Mouse (Mus musculus) hindbrain, postnatal 0 days (tissue): ENCODE data around the gene Pkdcc. TPM values are rescaled to one million over a fixed set of nuclear protein-coding genes. Genes with fewer than 3 reads are reported as not detected.

Experiments used
- ATAC-seq: fragments of 200-750 bp; cut with Nextera tagmentation; 2 replicates; pipeline ENCODE4 v1.8.0; 2017; ENCODE audit warnings: mild to moderate bottlenecking, moderate TSS enrichment, moderate library complexity
- DNase-seq: peaks from one replicate; pipeline ENCODE4 v3.0.0-alpha.2; 2015; ENCODE audit warnings: low spot score
- H3K27ac ChIP-seq: fragments of 300-500 bp; sonication (generic); 2 replicates; pipeline ENCODE4 v1.5.1; 2014; ENCODE audit warnings: mild to moderate bottlenecking
- H3K27me3 ChIP-seq: fragments of 300-500 bp; sonication (generic); 2 replicates; pipeline ENCODE4 v1.6.1; 2014; ENCODE audit warnings: low read length, mixed read lengths; ENCODE audit not compliant: insufficient read depth
- H3K36me3 ChIP-seq: fragments of 300-500 bp; sonication (generic); 2 replicates; pipeline ENCODE4 v1.6.1; 2014; ENCODE audit warnings: low read length, mixed read lengths; ENCODE audit not compliant: insufficient read depth
- H3K4me1 ChIP-seq: fragments of 300-500 bp; sonication (generic); 2 replicates; pipeline ENCODE4 v1.6.1; 2014; ENCODE audit warnings: antibody characterized with exemption, low read length, mixed read lengths; ENCODE audit not compliant: insufficient read depth
- H3K4me2 ChIP-seq: fragments of 300-500 bp; sonication (generic); 2 replicates; pipeline ENCODE4 v1.6.1; 2014; ENCODE audit warnings: low read depth, mild to moderate bottlenecking, low read length, moderate library complexity, mixed read lengths
- H3K4me3 ChIP-seq: fragments of 300-500 bp; sonication (generic); 2 replicates; pipeline ENCODE4 v1.5.1; 2014; ENCODE audit warnings: low read length
- H3K9ac ChIP-seq: fragments of 300-500 bp; sonication (generic); replicated peaks from 2 replicates; pipeline ENCODE4 v1.6.1; 2014; ENCODE audit warnings: mild to moderate bottlenecking, low read length, moderate library complexity, mixed read lengths
- H3K9me3 ChIP-seq: fragments of 300-500 bp; sonication (generic); 2 replicates; pipeline ENCODE4 v1.6.1; 2016; ENCODE audit warnings: low read length, mixed read lengths
- CTCF ChIP-seq: IDR thresholded peaks from 2 replicates; pipeline ENCODE4 v1.5.1; 2016; ENCODE audit warnings: antibody characterized with exemption, control low read depth, low read depth
- WGBS: fragments of 180-500 bp; shearing (Covaris S2); extraction: QIAGEN DNeasy Blood & Tissue Kit; methylation state at CpG from one replicate; pipeline ENCODE4 v1.1.7; 2014; 5-methylcytosine and 5-hydroxymethylcytosine counted together
- polyA plus RNA-seq: library from polyadenylated mRNA; unstranded; fragments of >200 nt; fragmentation: Nextera tagmentation; extraction: Ambion mirVana; gene quantifications from 2 replicates; pipeline ENCODE4 v1.2.1, GENCODE M21; 2015
- total RNA-seq: library from RNA; depleted of rRNA; stranded (reverse); fragments of >200 nt; gene quantifications from 2 replicates; pipeline ENCODE4 v1.2.3, GENCODE M21; 2014

Gene Pkdcc
- total and polyA plus RNA-seq, 2 experiments from 2014 or later = 3.3 to 61.0 TPM

GRCm38 (mm10) chr17:83218722-83219121 is 3.6 kb downstream of the Pkdcc start:
- 67% methylated on average over 6 of the region's 6 CpGs for WGBS
- no peaks in the 10 kb centered on the region for H3K27me3 ChIP-seq
- no peaks in the 10 kb centered on the region for H3K9me3 ChIP-seq
- H3K9ac ChIP-seq = no peak overlapping the region
- no peak for TF ChIP-seq CTCF
- H3K36me3 ChIP-seq = peaks cover 10% of the 10 kb centered on the region; the same call in 1 of the 2 replicates
- H3K4me3 ChIP-seq = no peak overlapping the region
- H3K4me1 ChIP-seq = peaks cover 19% of the 10 kb centered on the region
- ATAC-seq (no peak), DNase-seq (no peak)
- no peak overlapping the region for H3K27ac ChIP-seq
- peak overlapping the region; percentile 28 for H3K4me2 ChIP-seq

DNA sequence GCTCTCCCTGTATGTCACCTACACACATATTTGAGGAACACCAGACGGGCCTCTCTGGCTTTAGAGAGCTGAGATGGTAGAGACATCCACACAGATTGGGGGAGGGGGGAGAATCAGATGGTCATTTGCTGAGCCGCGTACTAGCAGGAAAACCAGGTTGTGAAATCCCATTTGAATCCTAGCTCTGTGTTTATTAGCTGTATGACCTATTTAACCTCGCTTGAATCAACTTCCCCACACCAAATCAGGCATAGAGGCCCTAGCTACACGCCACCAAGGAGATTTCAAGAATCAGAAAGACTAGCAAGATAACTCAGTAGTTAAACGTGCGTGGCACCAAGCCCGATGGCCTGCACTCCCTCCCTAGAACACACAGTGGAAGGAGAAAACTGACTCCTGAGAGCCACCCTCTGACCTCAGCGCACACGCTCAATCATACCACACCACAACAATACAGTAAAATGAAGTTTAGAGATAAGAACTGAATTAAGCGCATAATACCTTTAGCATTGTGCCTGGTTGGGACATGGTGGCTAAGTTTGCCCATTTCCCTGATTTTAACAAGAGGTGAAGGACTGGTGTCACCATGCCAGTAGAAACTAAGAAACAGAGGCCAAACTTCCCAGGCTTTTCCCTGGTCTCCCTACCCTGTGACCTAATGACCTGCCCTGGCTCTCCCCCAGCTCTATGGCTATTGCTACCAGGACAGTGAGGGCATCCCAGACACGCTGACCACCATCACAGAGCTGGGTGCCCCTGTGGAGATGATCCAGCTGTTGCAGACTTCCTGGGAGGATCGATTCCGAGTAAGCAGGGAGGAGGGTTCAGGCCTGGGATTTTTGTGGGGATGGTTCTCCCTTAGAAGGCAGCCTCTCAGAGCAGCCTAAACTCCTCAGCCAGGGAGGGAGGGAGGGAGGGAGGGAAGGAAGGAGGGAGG is 4.5 kb downstream of the Pkdcc start:
- no peaks in the 10 kb centered on the region for H3K9me3 ChIP-seq
- peaks cover 19% of the 10 kb centered on the region for H3K4me1 ChIP-seq
- TF ChIP-seq CTCF = no peak
- no peak for ATAC-seq
- no peaks in the 10 kb centered on the region for H3K27me3 ChIP-seq
- no peak overlapping the region for H3K4me2 ChIP-seq
- no peak for DNase-seq
- H3K27ac ChIP-seq = no peak overlapping the region
- no peak overlapping the region for H3K4me3 ChIP-seq
- H3K9ac ChIP-seq = no peak overlapping the region
- 64% methylated on average over 14 of the region's 14 CpGs for WGBS
- peaks cover 14% of the 10 kb centered on the region; the same call in 1 of the 2 replicates for H3K36me3 ChIP-seq

DNA sequence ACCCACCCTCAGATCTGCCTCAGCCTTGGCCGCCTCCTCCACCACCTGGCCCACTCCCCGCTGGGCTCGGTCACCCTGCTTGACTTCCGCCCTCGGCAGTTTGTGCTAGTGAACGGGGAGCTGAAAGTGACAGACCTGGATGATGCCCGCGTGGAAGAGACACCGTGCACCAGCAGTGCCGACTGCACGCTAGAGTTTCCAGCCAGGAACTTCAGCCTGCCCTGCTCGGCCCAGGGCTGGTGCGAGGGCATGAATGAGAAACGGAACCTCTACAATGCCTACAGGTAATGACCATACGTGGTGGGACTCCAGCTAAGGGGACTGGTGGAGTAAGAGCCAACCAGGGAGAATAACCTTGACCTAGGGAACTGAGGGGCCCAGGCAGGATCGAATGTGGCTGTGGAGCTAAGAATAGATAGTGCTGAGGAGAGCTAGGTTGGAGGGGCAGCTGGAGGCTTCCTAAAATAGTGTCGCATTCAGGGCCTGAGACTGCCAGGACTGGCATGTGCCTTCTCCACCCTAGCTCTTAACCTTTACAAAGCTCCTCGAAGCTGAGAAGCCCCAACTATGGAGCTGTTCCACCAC is 6.0 kb downstream of the Pkdcc start:
- Histone ChIP-seq H3K4me1 (peaks cover 18% of the 10 kb centered on the region), H3K4me3 (no peak overlapping the region), H3K27me3 (no peaks in the 10 kb centered on the region), H3K27ac (no peak overlapping the region), H3K9me3 (no peaks in the 10 kb centered on the region), H3K4me2 (no peak overlapping the region), H3K36me3 (peaks cover 14% of the 10 kb centered on the region; the same call in 1 of the 2 replicates), H3K9ac (no peak overlapping the region)
- no peak for DNase-seq
- TF ChIP-seq CTCF = no peak
- WGBS = 82% methylated on average over 18 of the region's 18 CpGs
- no peak for ATAC-seq

GRCm38 (mm10) chr17:83221611-83222500 is 6.8 kb downstream of the Pkdcc start:
- no peak overlapping the region; the same call in 1 of the 2 replicates for H3K9ac ChIP-seq
- DNase-seq (no peak), ATAC-seq (no peak)
- TF ChIP-seq CTCF = no peak
- H3K4me1 ChIP-seq = peaks cover 11% of the 10 kb centered on the region
- H3K4me2 ChIP-seq = no peak overlapping the region
- peaks cover 14% of the 10 kb centered on the region; the same call in 1 of the 2 replicates for H3K36me3 ChIP-seq
- no peak overlapping the region for H3K27ac ChIP-seq
- H3K27me3 ChIP-seq = no peaks in the 10 kb centered on the region
- no peak overlapping the region for H3K4me3 ChIP-seq
- no peaks in the 10 kb centered on the region for H3K9me3 ChIP-seq
- 84% methylated on average over 13 of the region's 13 CpGs for WGBS

DNA sequence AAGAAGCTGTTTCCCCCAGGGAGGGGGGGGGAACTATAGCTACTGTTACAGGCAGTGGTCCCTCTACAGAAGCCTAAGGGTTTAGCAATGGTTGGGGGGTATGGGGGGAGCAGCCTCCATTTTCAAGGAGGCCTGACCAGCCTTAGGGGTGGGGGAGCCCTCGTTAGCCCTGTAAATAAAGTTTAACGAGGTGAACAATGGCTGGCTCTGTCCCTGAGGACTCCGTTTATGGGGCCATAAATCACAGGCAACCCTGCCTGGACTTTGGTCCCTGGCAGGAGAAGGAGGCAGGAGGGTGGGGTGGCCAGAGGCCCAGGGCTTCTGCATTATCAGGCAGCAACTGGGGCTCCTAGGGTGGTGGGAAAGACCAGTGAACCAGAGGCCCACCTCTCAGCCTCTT is 7.6 kb downstream of the Pkdcc start:
- no peak overlapping the region for H3K27ac ChIP-seq
- TF ChIP-seq CTCF = no peak
- H3K4me2 ChIP-seq = no peak overlapping the region
- H3K4me1 ChIP-seq = peaks cover 7% of the 10 kb centered on the region; the same call in 1 of the 2 replicates
- DNase-seq (no peak), ATAC-seq (no peak)
- 41% methylated on average over 3 of the region's 3 CpGs for WGBS
- H3K27me3 ChIP-seq = no peaks in the 10 kb centered on the region
- H3K9ac ChIP-seq = no peak overlapping the region
- H3K36me3 ChIP-seq = peaks cover 14% of the 10 kb centered on the region; the same call in 1 of the 2 replicates
- no peak overlapping the region for H3K4me3 ChIP-seq
- H3K9me3 ChIP-seq = no peaks in the 10 kb centered on the region

DNA sequence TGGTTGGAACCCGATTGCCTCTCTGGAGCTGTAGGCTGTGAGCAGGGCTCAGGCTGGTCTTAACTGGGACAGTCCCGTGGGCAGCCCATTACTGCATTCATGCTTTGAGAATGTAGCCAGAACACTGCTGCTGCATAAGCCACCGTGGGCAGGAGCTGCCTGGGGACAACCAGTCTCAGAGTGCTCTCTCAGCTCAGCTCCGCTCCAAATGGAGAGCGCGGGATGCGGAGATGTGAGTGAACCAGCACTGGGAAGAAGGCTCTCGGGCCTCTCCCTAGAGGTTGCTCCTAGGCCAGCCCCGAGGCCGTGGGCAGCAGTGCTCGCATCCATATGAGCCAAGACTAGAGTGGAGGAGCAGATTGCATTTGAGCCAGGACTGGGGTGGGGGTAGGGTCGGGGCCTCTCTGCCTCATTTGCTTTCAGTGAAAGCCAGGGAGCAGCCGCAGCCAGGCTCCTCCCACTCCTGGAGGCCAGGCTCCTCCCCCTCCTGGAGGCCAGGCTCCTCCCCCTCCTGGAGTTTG is 9.4 kb downstream of the Pkdcc start:
- ATAC-seq (peak; percentile 69), DNase-seq (peak; percentile 48)
- Histone ChIP-seq H3K9me3 (no peaks in the 10 kb centered on the region), H3K4me2 (no peak overlapping the region), H3K27me3 (no peaks in the 10 kb centered on the region), H3K36me3 (peaks cover 14% of the 10 kb centered on the region; the same call in 1 of the 2 replicates), H3K9ac (no peak overlapping the region), H3K4me1 (no peaks in the 10 kb centered on the region), H3K4me3 (no peak overlapping the region), H3K27ac (no peak overlapping the region)
- no peak for TF ChIP-seq CTCF
- 46% methylated on average over 13 of the region's 13 CpGs for WGBS
